Mouse (Mus musculus): ENCODE measurements at regions not wholly inside any gene's neighbourhood (a gene's known extent, or its start where the extent isn't known, plus 50 kb on each side); places are given as distances from the start of the nearest gene placed in this dataset.

DNA sequence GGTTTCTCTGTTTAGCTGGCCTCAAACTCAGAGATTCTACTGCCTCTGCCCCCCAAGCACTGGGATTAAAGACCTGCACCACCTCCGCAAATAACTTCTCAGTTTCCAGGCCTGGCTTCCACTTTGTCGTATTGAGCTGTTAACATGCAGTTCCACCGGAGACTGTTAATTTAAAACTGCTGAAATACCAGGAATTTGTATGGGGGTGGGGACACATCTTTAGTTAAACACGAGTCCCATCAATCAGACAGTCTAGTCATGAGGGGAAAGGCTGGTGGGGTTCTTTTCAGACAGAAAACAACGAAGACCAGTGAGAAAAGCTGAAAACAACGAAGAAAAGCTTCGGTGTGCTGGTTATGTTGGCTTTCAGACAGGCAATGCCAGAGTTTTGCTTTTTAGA lies 227.5 kb downstream of the Csl start:
- DNase-seq (ENCODE audit: low read depth): no peak

GRCm38 (mm10) chr10:99532697-99533119 lies 226.8 kb downstream of the Csl start:
- peak; percentile 52 for DNase-seq (ENCODE audit: low read depth)

- no peak for DNase-seq (ENCODE audit: low read depth)
These were observed 226.0 kb downstream of the Csl start for GRCm38 (mm10) chr10:99533468-99533867.

- DNase-seq (ENCODE audit: low read depth): no peak
These were observed 225.2 kb downstream of the Csl start for GRCm38 (mm10) chr10:99534237-99534636.

DNA sequence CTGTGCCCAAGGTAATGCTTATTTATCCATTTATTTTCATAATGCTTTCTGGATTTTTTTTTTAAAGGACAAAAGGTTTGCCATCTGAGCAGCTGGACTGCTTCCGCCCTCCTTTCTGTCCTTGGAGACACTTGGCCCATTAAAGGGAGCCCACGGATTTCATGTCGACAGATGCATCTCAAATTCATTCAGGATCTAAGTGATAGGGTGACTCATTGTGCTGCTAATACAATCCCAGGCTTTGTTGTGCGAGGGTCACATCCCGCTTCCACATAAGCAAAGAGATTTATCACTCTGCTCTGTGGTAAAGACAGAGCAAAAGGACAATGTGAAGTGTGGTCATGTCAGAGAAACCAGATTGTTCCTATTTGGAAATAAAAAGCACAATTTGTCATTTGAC lies 220.8 kb downstream of the Csl start:
- peak; percentile 8 for DNase-seq (ENCODE audit: low read depth)

GRCm38 (mm10) chr10:99552373-99552772 lies 207.1 kb downstream of the Csl start:
- no peak for DNase-seq (ENCODE audit: low read depth)

DNA sequence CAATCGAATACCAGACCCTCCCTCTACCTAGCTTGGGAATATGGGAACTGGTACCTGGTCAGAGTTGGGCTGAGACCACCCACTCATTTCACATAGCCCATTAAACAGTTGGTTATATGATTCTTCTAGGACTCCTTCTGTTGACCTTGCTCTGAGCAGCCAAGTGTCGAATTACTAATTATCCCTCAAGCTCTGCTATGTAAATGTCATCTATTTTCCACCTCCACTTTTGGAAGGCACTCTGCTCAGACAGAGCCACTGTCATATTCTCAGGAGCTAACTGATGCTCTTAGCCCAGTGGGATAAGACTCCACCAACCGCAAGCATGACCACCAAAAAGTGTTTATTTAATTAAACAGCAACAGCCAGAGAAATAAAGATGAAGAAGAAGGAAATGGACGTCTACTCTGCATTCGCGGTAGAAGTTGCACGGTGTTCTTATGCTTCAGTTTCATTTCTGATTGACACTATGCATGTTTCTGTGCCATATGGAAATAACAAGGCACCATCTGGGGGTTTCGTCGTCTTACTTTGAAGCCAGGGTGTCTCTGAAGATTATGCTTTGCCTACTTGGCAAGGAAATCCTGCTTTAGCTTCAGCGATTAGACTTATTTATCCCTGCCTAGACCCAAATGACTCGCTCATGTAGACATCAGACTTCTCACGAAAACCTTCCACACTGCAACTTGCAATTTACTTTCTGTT lies 206.5 kb downstream of the Csl start:
- no peak for DNase-seq (ENCODE audit: low read depth)

GRCm38 (mm10) chr10:99555021-99555420 lies 204.4 kb downstream of the Csl start:
- DNase-seq (ENCODE audit: low read depth): no peak

GRCm38 (mm10) chr10:99555658-99556352 lies 203.7 kb downstream of the Csl start:
- DNase-seq (ENCODE audit: low read depth): peak; percentile 17

DNA sequence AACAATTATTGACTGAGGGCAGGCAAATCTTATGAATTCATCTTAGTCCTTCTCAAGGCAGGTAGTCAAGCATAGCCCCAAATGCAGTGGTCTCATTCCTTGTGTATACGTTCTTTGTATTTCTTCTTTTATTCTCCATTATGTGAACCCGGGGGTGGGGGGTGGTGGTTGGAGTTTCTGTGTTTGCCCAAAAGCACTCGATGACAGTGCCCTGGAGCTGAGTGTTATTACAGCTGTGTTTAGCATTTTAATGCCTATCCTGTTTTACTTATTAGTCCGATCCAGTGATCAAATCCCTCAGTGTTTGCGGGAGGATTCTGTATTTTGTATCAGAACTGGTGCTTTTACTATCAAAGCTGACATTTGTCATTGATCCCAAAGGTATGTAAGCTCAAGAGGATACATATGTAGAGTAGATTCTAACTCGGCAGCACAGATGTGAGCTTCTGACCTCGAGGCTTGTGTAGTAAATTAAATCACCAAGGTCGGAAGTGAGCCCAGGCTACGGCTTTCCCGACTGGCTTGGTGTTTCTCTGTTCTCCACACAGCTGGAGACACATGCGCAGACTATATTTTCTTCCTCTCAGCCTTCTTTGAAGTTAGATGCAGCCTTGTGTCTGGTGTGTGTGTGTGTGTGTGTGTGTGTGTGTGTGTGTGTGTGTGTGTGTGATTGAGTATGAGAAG lies 203.0 kb downstream of the Csl start:
- no peak for DNase-seq (ENCODE audit: low read depth)

- DNase-seq (ENCODE audit: low read depth): no peak
These were observed 200.8 kb downstream of the Csl start for GRCm38 (mm10) chr10:99558656-99559055.

- DNase-seq (ENCODE audit: low read depth): peak; percentile 60
These were observed 198.2 kb downstream of the Csl start for GRCm38 (mm10) chr10:99561166-99561818.

- DNase-seq (ENCODE audit: low read depth): no peak
These were observed 194.9 kb downstream of the Csl start for GRCm38 (mm10) chr10:99564605-99565004.

DNA sequence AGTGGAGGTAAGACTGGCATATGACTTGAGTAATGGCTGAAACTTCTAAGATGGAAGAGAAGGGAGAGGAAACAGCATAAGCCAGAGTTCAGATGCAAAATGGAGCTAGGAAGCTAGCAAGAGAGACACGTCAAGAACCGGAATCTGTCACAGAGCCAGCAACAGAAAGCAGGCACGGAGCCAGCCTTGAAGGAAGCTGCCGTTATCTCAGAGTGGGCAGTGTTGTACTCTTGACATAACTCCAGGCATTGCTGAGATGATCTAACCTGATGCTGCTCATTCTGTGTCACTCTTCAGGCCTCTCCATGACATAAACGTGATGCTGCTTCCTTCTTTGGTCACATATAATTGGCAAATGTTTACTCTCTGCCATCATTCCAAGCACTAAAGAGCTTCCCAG lies 191.0 kb downstream of the Csl start:
- no peak for DNase-seq (ENCODE audit: low read depth)

DNA sequence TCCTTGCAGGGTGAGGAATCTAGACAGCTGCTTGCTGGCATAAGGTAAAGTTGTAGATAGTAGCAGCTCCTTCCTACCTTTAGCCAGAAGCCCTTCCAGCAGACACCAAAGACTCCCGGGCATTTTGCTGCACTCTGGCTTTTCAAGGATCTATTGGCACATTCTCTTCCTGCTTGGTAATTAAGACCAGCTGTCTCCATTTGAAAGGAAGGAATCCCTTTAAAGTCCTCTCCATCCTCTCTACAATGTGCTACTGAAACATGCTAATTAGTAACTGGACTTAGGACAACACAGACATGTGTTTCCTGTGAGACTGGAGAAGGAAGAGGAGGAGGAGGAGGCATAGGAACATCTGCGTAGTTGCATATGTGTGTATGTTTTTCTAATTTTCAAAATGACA lies 189.3 kb downstream of the Csl start:
- peak; percentile 30 for DNase-seq (ENCODE audit: low read depth)

DNA sequence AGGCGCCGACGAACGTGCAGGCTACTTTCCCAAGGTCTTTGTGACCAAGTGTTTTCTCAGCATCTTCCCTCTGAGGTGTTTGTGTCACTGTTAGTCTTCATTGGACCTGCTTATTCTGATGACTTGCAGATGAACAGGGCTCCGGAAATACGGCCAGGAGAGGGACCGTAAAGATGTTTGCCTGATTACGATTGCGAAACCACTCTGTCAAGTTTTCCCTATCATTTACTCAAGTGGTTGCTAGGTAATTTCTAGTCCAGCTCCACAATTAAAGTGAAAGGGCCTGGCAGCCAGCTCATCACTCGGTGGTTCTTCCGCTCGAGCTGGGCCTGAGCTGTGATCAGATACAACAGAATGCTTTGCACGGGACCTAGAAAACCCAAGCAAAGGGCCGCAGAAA lies 185.5 kb downstream of the Csl start:
- no peak for DNase-seq (ENCODE audit: low read depth)

- DNase-seq (ENCODE audit: low read depth): no peak
These were observed 184.2 kb downstream of the Csl start for GRCm38 (mm10) chr10:99575294-99575693.

- peak; percentile 55 for DNase-seq (ENCODE audit: low read depth)
These were observed 183.2 kb downstream of the Csl start for GRCm38 (mm10) chr10:99576301-99576700.

GRCm38 (mm10) chr10:99577041-99577681 lies 182.3 kb downstream of the Csl start:
- DNase-seq (ENCODE audit: low read depth): peak; percentile 86

DNA sequence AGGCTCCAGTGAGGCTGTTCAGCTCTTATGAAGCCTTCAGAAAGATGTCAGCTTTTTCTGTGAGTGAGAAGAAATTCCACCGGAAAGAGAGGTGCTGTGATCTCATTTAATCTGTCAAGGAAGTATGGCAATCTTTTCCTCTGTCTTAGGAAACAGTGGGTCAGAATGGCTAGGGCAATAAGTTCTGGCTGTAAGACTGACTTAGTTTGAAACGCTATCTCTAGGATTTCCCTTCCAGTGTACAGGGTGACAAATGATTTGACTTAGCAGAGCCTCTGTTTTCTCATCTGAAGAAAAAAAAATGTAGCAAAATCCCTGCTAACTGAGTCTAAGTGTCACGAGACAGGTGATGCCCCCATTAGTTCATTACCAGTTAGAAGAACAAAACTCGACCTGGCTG lies 181.1 kb downstream of the Csl start:
- DNase-seq (ENCODE audit: low read depth): no peak

- no peak for DNase-seq (ENCODE audit: low read depth)
These were observed 179.3 kb downstream of the Csl start for GRCm38 (mm10) chr10:99580191-99580590.

GRCm38 (mm10) chr10:99581074-99581473 lies 178.4 kb downstream of the Csl start:
- no peak for DNase-seq (ENCODE audit: low read depth)
